Mouse (Mus musculus): ENCODE data around the gene Trank1. TPM values are rescaled to one million over a fixed set of nuclear protein-coding genes. Genes with fewer than 3 reads are reported as not detected.

The Trank1 gene
- polyA plus RNA-seq, 1 experiment: 0.05 TPM

GRCm38 (mm10) chr9:111385526-111386491, 74.3 kb downstream of the Trank1 start:
- no peak for DNase-seq
- Histone ChIP-seq H3K4me3 (replicated peaks; ENCODE audit: extremely low read depth, low read depth, low read length) (no peak overlapping the region), H3K4me1 (ENCODE audit: control insufficient read depth, insufficient read depth, low read length) (no peaks in the 10 kb centered on the region)
- WGBS: 80% methylated on average over 5 of the region's 5 CpGs
- no peak for TF ChIP-seq POLR2A (IDR thresholded peaks at IDR 0.05; ENCODE audit: borderline replicate concordance, extremely low read depth, low read depth, low read length)
- TF ChIP-seq CTCF (IDR thresholded peaks at IDR 0.05; ENCODE audit: insufficient read depth, low read length): no peak

GRCm38 (mm10) chr9:111386569-111386968, 75.0 kb downstream of the Trank1 start:
- 55% methylated on average over 2 of the region's 2 CpGs for WGBS
- no peak for DNase-seq
- no peak for TF ChIP-seq CTCF (IDR thresholded peaks at IDR 0.05; ENCODE audit: insufficient read depth, low read length)
- H3K4me1 ChIP-seq (ENCODE audit: control insufficient read depth, insufficient read depth, low read length): no peaks in the 10 kb centered on the region
- no peak overlapping the region for H3K4me3 ChIP-seq (replicated peaks; ENCODE audit: extremely low read depth, low read depth, low read length)

GRCm38 (mm10) chr9:111387576-111387975, 76.0 kb downstream of the Trank1 start:
- H3K4me1 ChIP-seq (ENCODE audit: control insufficient read depth, insufficient read depth, low read length): no peaks in the 10 kb centered on the region
- TF ChIP-seq CTCF (IDR thresholded peaks at IDR 0.05; ENCODE audit: insufficient read depth, low read length) (no peak), POLR2A (IDR thresholded peaks at IDR 0.05; ENCODE audit: borderline replicate concordance, extremely low read depth, low read depth, low read length) (no peak)
- no peak for DNase-seq
- H3K4me3 ChIP-seq (replicated peaks; ENCODE audit: extremely low read depth, low read depth, low read length): no peak overlapping the region
- 68% methylated on average over 4 of the region's 4 CpGs for WGBS

GRCm38 (mm10) chr9:111390016-111390415, 78.5 kb downstream of the Trank1 start:
- 68% methylated on average over 9 of the region's 9 CpGs for WGBS
- no peak for DNase-seq
- Histone ChIP-seq H3K4me1 (ENCODE audit: control insufficient read depth, insufficient read depth, low read length) (no peaks in the 10 kb centered on the region), H3K4me3 (replicated peaks; ENCODE audit: extremely low read depth, low read depth, low read length) (no peak overlapping the region)
- TF ChIP-seq POLR2A (IDR thresholded peaks at IDR 0.05; ENCODE audit: borderline replicate concordance, extremely low read depth, low read depth, low read length): no peak
- TF ChIP-seq CTCF (IDR thresholded peaks at IDR 0.05; ENCODE audit: insufficient read depth, low read length): no peak

- TF ChIP-seq POLR2A (IDR thresholded peaks at IDR 0.05; ENCODE audit: borderline replicate concordance, extremely low read depth, low read depth, low read length) (no peak), CTCF (IDR thresholded peaks at IDR 0.05; ENCODE audit: insufficient read depth, low read length) (no peak)
- DNase-seq: no peak
- 77% methylated on average over 8 of the region's 8 CpGs for WGBS
- Histone ChIP-seq H3K4me3 (replicated peaks; ENCODE audit: extremely low read depth, low read depth, low read length) (no peak overlapping the region), H3K4me1 (ENCODE audit: control insufficient read depth, insufficient read depth, low read length) (no peaks in the 10 kb centered on the region)
These were observed 79.5 kb downstream of the Trank1 start for GRCm38 (mm10) chr9:111391036-111391435.

GRCm38 (mm10) chr9:111391926-111392442, 80.4 kb downstream of the Trank1 start:
- TF ChIP-seq CTCF (IDR thresholded peaks at IDR 0.05; ENCODE audit: insufficient read depth, low read length): no peak
- TF ChIP-seq POLR2A (IDR thresholded peaks at IDR 0.05; ENCODE audit: borderline replicate concordance, extremely low read depth, low read depth, low read length): no peak
- whole genome bisulfite sequencing: 84% methylated on average over 18 of the region's 18 CpGs
- DNase-seq: no peak
- no peaks in the 10 kb centered on the region for H3K4me1 ChIP-seq (ENCODE audit: control insufficient read depth, insufficient read depth, low read length)
- no peak overlapping the region for H3K4me3 ChIP-seq (replicated peaks; ENCODE audit: extremely low read depth, low read depth, low read length)

GRCm38 (mm10) chr9:111395265-111395664, 83.7 kb downstream of the Trank1 start:
- H3K4me3 ChIP-seq (replicated peaks; ENCODE audit: extremely low read depth, low read depth, low read length): no peak overlapping the region
- WGBS: 79% methylated on average over 5 of the region's 5 CpGs
- no peak for TF ChIP-seq CTCF (IDR thresholded peaks at IDR 0.05; ENCODE audit: insufficient read depth, low read length)
- no peak for TF ChIP-seq POLR2A (IDR thresholded peaks at IDR 0.05; ENCODE audit: borderline replicate concordance, extremely low read depth, low read depth, low read length)
- no peaks in the 10 kb centered on the region for H3K4me1 ChIP-seq (ENCODE audit: control insufficient read depth, insufficient read depth, low read length)
- DNase-seq: no peak

GRCm38 (mm10) chr9:111398059-111398458, 86.5 kb downstream of the Trank1 start:
- WGBS: 76% methylated on average over 2 of the region's 2 CpGs
- TF ChIP-seq CTCF (IDR thresholded peaks at IDR 0.05; ENCODE audit: insufficient read depth, low read length) (no peak), POLR2A (IDR thresholded peaks at IDR 0.05; ENCODE audit: borderline replicate concordance, extremely low read depth, low read depth, low read length) (no peak)

GRCm38 (mm10) chr9:111400089-111400488, 88.5 kb downstream of the Trank1 start:
- no peak for TF ChIP-seq POLR2A (IDR thresholded peaks at IDR 0.05; ENCODE audit: borderline replicate concordance, extremely low read depth, low read depth, low read length)
- no peak for TF ChIP-seq CTCF (IDR thresholded peaks at IDR 0.05; ENCODE audit: insufficient read depth, low read length)
- 77% methylated on average over 4 of the region's 4 CpGs for WGBS
- no peak for DNase-seq
- Histone ChIP-seq H3K4me1 (ENCODE audit: control insufficient read depth, insufficient read depth, low read length) (no peaks in the 10 kb centered on the region), H3K4me3 (replicated peaks; ENCODE audit: extremely low read depth, low read depth, low read length) (no peak overlapping the region)

More at GRCm38 (mm10) chr9:111398059-111398458, 86.5 kb downstream of the Trank1 start:
- Histone ChIP-seq H3K4me3 (replicated peaks; ENCODE audit: extremely low read depth, low read depth, low read length) (no peak overlapping the region), H3K4me1 (ENCODE audit: control insufficient read depth, insufficient read depth, low read length) (no peaks in the 10 kb centered on the region)
- no peak for DNase-seq

GRCm38 (mm10) chr9:111403159-111403558, 91.6 kb downstream of the Trank1 start:
- H3K4me3 ChIP-seq (replicated peaks; ENCODE audit: extremely low read depth, low read depth, low read length): no peak overlapping the region
- no peak for DNase-seq
- H3K4me1 ChIP-seq (ENCODE audit: control insufficient read depth, insufficient read depth, low read length): no peaks in the 10 kb centered on the region
- no peak for TF ChIP-seq POLR2A (IDR thresholded peaks at IDR 0.05; ENCODE audit: borderline replicate concordance, extremely low read depth, low read depth, low read length)
- TF ChIP-seq CTCF (IDR thresholded peaks at IDR 0.05; ENCODE audit: insufficient read depth, low read length): no peak
- 86% methylated on average over 4 of the region's 4 CpGs for WGBS

Measured in lung, adult 2 months (tissue).